Mouse (Mus musculus): ENCODE measurements around the gene Nudt2. TPM values are rescaled to one million over a fixed set of nuclear protein-coding genes. Genes with fewer than 3 reads are reported as not detected.

Nudt2 gene
- polyA plus RNA-seq, 1 experiment from 2014 or later = 16.9 TPM

DNA sequence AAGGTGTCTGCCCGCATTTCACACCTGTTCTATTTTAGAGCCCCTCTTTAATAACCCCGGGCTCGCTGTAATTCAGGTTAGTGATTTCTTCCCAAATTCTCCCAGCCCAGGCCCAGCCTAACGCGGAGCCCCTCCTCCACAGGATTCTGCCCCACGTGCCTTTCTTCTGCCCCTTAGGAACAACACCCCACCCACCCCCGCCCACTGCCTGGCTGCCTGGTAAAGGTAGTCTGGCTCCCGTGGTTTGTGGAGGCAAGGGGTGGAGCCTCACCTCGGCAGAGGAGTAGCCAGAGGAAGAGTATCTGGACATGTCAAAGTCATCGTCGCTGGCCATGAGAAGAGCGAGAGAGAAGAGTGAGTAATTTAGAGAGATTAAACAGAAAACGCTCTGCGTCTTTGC lies 55.7 kb downstream of the Nudt2 start:
- Histone ChIP-seq H3K36me3 (ENCODE audit: control insufficient read depth, insufficient read depth) (no peaks in the 10 kb centered on the region), H3K27ac (ENCODE audit: low read length) (no peak overlapping the region), H3K4me2 (ENCODE audit: low read depth, low read length) (no peak overlapping the region), H3K4me3 (ENCODE audit: low read depth, low read length) (no peak overlapping the region), H3K9ac (ENCODE audit: low read depth, low read length) (no peak overlapping the region), H3K27me3 (ENCODE audit: control insufficient read depth, insufficient read depth, low read depth, low read length) (no peaks in the 10 kb centered on the region), H3K4me1 (ENCODE audit: control insufficient read depth, low read depth, low read length) (no peaks in the 10 kb centered on the region), H3K9me3 (replicated peaks; ENCODE audit: control insufficient read depth, low read length) (no peaks in the 10 kb centered on the region)
- no peak for ATAC-seq (ENCODE audit: low read depth)
- 38% methylated on average over 14 of the region's 14 CpGs for WGBS (ENCODE audit: insufficient replicate concordance)

DNA sequence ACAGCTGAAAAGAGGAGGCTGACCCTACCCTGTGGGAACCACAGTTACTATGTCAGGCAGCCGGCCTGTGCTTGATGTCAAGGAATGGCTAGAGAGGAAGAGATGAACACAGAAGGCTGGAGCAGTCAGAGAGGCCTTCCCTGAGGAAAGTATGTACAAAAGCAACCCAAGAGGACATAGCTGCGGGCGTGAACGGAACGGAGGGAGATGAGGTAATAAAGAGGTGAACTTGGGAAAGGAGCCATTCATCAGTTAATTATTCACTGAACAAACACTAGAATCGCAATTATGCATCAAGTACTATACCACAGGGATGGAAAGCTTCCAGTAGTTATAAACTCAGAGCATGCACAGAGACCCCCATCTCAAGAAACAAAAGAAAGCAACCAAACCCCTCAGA lies 57.2 kb downstream of the Nudt2 start:
- no peaks in the 10 kb centered on the region; the same call in 1 of the 2 replicates for H3K27me3 ChIP-seq (ENCODE audit: control insufficient read depth, insufficient read depth, low read depth, low read length)
- no peak for ATAC-seq (ENCODE audit: low read depth)
- WGBS (ENCODE audit: insufficient replicate concordance) = 67% methylated on average over 6 of the region's 6 CpGs
- H3K4me3 ChIP-seq (ENCODE audit: low read depth, low read length) = no peak overlapping the region
- no peaks in the 10 kb centered on the region for H3K4me1 ChIP-seq (ENCODE audit: control insufficient read depth, low read depth, low read length)
- no peaks in the 10 kb centered on the region for H3K36me3 ChIP-seq (ENCODE audit: control insufficient read depth, insufficient read depth)
- no peaks in the 10 kb centered on the region for H3K9me3 ChIP-seq (replicated peaks; ENCODE audit: control insufficient read depth, low read length)
- H3K9ac ChIP-seq (ENCODE audit: low read depth, low read length) = no peak overlapping the region
- H3K4me2 ChIP-seq (ENCODE audit: low read depth, low read length) = no peak overlapping the region
- no peak overlapping the region for H3K27ac ChIP-seq (ENCODE audit: low read length)

DNA sequence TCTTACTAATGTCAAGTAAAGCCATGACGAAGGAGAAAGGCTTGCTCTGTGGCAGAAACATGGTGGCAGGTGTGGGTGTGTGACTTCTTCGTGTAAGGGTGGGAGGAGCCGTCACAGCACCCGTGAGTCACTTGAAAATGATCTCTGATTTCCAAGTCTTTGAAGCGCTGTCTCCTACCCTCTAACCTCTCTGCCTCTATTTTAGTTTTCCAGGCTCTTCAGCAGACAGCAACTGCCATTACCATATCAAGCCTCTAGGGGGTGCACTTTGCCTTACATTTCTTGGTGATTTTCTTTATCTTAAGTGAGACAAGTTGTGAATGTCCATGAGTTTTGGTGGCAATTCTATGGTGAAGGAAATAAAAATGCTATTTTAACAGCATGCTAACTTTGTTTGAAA lies 57.8 kb downstream of the Nudt2 start:
- no peak overlapping the region for H3K4me2 ChIP-seq (ENCODE audit: low read depth, low read length)
- WGBS (ENCODE audit: insufficient replicate concordance) = 40% methylated on average over 5 of the region's 5 CpGs
- ATAC-seq (ENCODE audit: low read depth) = no peak
- no peaks in the 10 kb centered on the region; the same call in 1 of the 2 replicates for H3K27me3 ChIP-seq (ENCODE audit: control insufficient read depth, insufficient read depth, low read depth, low read length)
- no peak overlapping the region for H3K4me3 ChIP-seq (ENCODE audit: low read depth, low read length)
- no peak overlapping the region for H3K9ac ChIP-seq (ENCODE audit: low read depth, low read length)
- no peak overlapping the region for H3K27ac ChIP-seq (ENCODE audit: low read length)
- H3K4me1 ChIP-seq (ENCODE audit: control insufficient read depth, low read depth, low read length) = no peaks in the 10 kb centered on the region
- no peaks in the 10 kb centered on the region for H3K9me3 ChIP-seq (replicated peaks; ENCODE audit: control insufficient read depth, low read length)
- no peaks in the 10 kb centered on the region for H3K36me3 ChIP-seq (ENCODE audit: control insufficient read depth, insufficient read depth)

DNA sequence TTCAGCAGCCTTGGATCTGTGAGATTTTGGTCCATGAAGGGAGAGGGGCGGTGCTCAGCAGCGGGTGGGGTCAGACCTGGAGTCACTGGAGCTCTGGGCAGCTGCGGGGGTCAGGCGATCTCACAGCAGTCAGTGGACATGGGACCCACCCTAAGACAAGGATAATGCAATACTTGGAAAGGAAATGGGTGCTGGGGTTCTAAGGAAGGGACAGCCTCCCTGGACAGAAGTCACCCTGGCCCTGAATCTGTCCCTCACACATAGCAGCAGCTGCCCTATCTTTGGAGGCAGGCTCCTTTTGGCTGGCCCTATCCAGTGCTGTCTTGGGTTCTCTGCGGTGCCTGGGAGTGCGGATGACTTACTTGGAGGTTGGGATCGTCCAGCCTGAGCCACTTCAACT lies 58.9 kb downstream of the Nudt2 start:
- Histone ChIP-seq H3K36me3 (ENCODE audit: control insufficient read depth, insufficient read depth) (no peaks in the 10 kb centered on the region), H3K4me2 (ENCODE audit: low read depth, low read length) (no peak overlapping the region), H3K27ac (ENCODE audit: low read length) (no peak overlapping the region), H3K4me3 (ENCODE audit: low read depth, low read length) (no peak overlapping the region), H3K27me3 (ENCODE audit: control insufficient read depth, insufficient read depth, low read depth, low read length) (no peaks in the 10 kb centered on the region; the same call in 1 of the 2 replicates), H3K4me1 (ENCODE audit: control insufficient read depth, low read depth, low read length) (no peaks in the 10 kb centered on the region), H3K9me3 (replicated peaks; ENCODE audit: control insufficient read depth, low read length) (no peaks in the 10 kb centered on the region), H3K9ac (ENCODE audit: low read depth, low read length) (no peak overlapping the region)
- ATAC-seq (ENCODE audit: low read depth) = no peak
- 59% methylated on average over 7 of the region's 7 CpGs for WGBS (ENCODE audit: insufficient replicate concordance)

DNA sequence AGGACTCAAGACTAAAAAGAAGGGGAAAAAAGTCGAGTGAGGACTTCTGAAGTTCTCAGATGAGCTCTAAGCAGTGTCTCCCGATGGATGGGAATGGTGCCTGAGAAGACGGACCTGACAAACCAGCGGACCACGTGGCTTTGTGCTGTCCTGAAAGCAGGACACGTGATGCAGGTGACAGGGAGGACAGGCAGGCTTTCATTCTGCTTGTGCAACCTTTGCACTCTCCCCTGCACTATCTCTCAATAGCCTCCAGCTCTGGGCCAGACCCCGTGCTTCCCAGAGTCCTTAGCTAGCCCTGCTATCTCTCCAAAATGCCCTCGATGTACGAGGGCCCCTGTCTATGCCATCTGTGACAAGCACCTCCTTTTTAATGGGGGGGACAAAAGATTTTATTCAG lies 59.9 kb downstream of the Nudt2 start:
- Histone ChIP-seq H3K27me3 (ENCODE audit: control insufficient read depth, insufficient read depth, low read depth, low read length) (no peaks in the 10 kb centered on the region; the same call in 1 of the 2 replicates), H3K36me3 (ENCODE audit: control insufficient read depth, insufficient read depth) (no peaks in the 10 kb centered on the region), H3K9me3 (replicated peaks; ENCODE audit: control insufficient read depth, low read length) (no peaks in the 10 kb centered on the region), H3K27ac (ENCODE audit: low read length) (no peak overlapping the region), H3K4me1 (ENCODE audit: control insufficient read depth, low read depth, low read length) (no peaks in the 10 kb centered on the region), H3K9ac (ENCODE audit: low read depth, low read length) (no peak overlapping the region), H3K4me3 (ENCODE audit: low read depth, low read length) (no peak overlapping the region), H3K4me2 (ENCODE audit: low read depth, low read length) (no peak overlapping the region)
- 53% methylated on average over 9 of the region's 9 CpGs for WGBS (ENCODE audit: insufficient replicate concordance)
- ATAC-seq (ENCODE audit: low read depth) = peak; percentile 75

DNA sequence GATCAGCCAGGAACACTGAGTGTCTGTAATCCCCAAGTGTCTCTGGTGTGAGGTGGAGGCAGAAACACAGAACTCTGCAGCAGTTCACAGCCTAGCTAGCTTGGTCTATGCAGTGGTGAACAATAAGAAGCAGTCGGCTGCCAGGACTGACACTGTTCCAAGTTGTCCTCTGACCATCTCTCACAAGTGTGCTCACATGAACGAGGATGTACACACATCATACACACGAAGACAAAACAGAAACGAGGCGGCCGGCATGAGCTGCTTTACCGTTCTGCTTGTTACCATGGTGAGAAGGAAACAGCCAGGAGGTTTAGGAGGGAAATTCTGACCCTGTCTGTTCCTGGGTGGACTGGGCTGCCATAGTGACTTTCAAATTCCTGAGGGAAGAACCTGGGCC lies 61.6 kb downstream of the Nudt2 start:
- no peak for ATAC-seq (ENCODE audit: low read depth)
- no peaks in the 10 kb centered on the region for H3K36me3 ChIP-seq (ENCODE audit: control insufficient read depth, insufficient read depth)
- no peaks in the 10 kb centered on the region for H3K9me3 ChIP-seq (replicated peaks; ENCODE audit: control insufficient read depth, low read length)
- H3K4me3 ChIP-seq (ENCODE audit: low read depth, low read length) = no peak overlapping the region
- H3K9ac ChIP-seq (ENCODE audit: low read depth, low read length) = no peak overlapping the region
- 54% methylated on average over 7 of the region's 7 CpGs for WGBS (ENCODE audit: insufficient replicate concordance)
- no peaks in the 10 kb centered on the region for H3K4me1 ChIP-seq (ENCODE audit: control insufficient read depth, low read depth, low read length)
- no peak overlapping the region for H3K27ac ChIP-seq (ENCODE audit: low read length)
- H3K4me2 ChIP-seq (ENCODE audit: low read depth, low read length) = no peak overlapping the region
- H3K27me3 ChIP-seq (ENCODE audit: control insufficient read depth, insufficient read depth, low read depth, low read length) = no peaks in the 10 kb centered on the region; the same call in 1 of the 2 replicates

DNA sequence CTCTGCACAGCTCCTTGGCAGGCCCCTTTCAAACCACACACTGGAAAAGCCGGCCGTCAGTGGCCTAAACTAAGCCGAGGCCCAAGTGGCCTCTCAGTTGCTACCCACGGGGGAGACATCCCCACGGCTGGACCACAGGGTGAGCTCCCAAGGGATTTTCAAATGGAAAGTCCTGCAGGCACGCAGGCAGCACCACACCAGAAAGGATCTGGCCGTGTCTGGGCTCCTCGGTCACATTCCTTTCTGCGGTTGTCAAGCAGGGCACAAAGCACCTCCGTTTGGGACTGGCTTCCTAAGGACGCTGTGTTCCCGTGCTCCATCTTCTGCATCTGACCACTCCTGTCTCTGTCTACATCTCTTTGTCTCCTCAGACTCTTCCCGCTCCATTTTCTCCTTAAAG lies 62.1 kb downstream of the Nudt2 start:
- WGBS (ENCODE audit: insufficient replicate concordance) = 56% methylated on average over 13 of the region's 13 CpGs
- no peaks in the 10 kb centered on the region for H3K9me3 ChIP-seq (replicated peaks; ENCODE audit: control insufficient read depth, low read length)
- H3K27me3 ChIP-seq (ENCODE audit: control insufficient read depth, insufficient read depth, low read depth, low read length) = no peaks in the 10 kb centered on the region; the same call in 1 of the 2 replicates
- ATAC-seq (ENCODE audit: low read depth) = no peak
- no peaks in the 10 kb centered on the region for H3K36me3 ChIP-seq (ENCODE audit: control insufficient read depth, insufficient read depth)
- no peak overlapping the region for H3K9ac ChIP-seq (ENCODE audit: low read depth, low read length)
- H3K4me2 ChIP-seq (ENCODE audit: low read depth, low read length) = no peak overlapping the region
- H3K27ac ChIP-seq (ENCODE audit: low read length) = no peak overlapping the region
- H3K4me3 ChIP-seq (ENCODE audit: low read depth, low read length) = no peak overlapping the region
- H3K4me1 ChIP-seq (ENCODE audit: control insufficient read depth, low read depth, low read length) = no peaks in the 10 kb centered on the region

DNA sequence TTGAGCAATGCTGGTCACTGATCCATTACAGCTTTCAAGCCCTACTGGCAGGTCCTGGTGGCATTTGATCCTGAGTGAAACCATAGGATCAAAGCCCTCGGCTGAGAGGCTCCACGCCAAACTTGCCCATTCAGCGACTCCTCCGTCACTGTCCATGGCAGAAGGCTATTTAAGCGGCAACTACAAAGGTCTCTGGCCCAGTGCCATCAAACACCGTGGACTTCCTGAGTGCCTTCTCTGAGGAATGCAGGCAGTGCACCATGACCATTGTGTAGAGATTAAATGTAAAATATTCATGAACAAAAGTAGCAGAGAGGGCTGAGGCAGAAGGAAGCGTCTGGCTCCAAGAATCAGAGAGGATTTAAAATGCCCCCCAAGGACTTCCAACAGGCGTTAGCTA lies 63.0 kb downstream of the Nudt2 start:
- Histone ChIP-seq H3K4me3 (ENCODE audit: low read depth, low read length) (no peak overlapping the region), H3K4me2 (ENCODE audit: low read depth, low read length) (no peak overlapping the region), H3K9me3 (replicated peaks; ENCODE audit: control insufficient read depth, low read length) (no peaks in the 10 kb centered on the region), H3K9ac (ENCODE audit: low read depth, low read length) (no peak overlapping the region), H3K36me3 (ENCODE audit: control insufficient read depth, insufficient read depth) (no peaks in the 10 kb centered on the region), H3K27me3 (ENCODE audit: control insufficient read depth, insufficient read depth, low read depth, low read length) (no peaks in the 10 kb centered on the region; the same call in 1 of the 2 replicates), H3K4me1 (ENCODE audit: control insufficient read depth, low read depth, low read length) (no peaks in the 10 kb centered on the region), H3K27ac (ENCODE audit: low read length) (no peak overlapping the region)
- 46% methylated on average over 8 of the region's 8 CpGs for WGBS (ENCODE audit: insufficient replicate concordance)
- ATAC-seq (ENCODE audit: low read depth) = no peak

Measured in liver, embryonic 16.5 days (tissue).